Mouse (Mus musculus) retina, postnatal 7 days (tissue): ENCODE measurements around the gene Sgcd.
"Not testable (repeated sequence)": the region's sequence is repeated elsewhere in the genome, so short reads cannot be mapped to it uniquely, and the experiment has no call there.

Experiments used
- DNase-seq: peaks from one replicate; pipeline ENCODE4 v3.0.0-alpha.2; 2012; ENCODE audit warnings: low read depth, low spot score

Sgcd gene

DNA sequence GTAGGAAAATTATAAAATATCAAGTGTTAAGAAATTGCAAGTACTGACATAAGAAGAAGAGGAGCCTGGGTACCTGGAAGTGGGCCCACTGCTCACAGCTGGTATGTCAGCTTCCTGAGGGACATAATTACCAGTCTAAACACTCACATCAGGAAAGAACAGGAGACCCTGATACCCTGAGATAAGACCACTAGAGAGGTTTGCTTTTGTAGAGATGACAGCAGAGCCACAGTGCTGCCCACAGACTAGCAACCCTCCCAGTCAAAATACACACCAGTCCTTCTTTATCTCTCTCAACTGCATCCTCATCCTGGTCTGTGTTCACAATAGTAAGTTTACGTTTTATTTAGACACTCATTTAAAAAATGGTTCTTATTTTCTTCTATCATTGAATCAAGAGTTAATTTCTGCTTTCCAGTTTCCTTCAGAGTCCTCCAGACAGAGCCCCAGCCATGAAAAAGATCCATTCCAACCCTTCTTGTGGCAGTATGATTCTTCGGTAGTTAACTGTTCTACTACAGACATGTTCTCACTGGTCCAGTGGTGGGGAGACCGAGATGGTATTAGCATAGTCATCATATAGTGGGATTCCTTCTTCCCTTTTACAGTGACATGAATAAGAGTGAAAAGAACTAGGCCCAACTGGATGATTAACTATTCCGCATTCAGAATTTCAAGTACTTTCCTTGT lies 211.4 kb downstream of the Sgcd start:
- DNase-seq, result no peak

DNA sequence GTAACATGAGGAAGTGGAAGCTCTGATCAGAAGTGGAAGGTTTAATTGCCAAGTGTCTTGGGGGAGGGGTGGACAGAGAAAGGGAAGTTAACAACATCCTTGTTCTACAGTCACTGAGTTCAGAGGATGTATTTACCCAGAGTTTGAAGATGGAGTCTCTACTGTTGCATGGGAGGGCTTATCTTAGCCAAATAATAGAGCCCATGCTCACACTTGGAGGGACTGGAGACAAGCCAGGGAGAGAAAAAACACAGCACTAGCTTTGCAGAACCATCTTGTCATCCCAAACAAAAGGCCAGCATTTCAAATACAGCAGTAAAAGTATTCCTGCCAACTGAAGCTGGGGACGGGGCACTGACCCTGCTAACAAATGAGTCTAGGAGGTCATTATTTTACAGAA lies 212.8 kb downstream of the Sgcd start:
- DNase-seq, result no peak

DNA sequence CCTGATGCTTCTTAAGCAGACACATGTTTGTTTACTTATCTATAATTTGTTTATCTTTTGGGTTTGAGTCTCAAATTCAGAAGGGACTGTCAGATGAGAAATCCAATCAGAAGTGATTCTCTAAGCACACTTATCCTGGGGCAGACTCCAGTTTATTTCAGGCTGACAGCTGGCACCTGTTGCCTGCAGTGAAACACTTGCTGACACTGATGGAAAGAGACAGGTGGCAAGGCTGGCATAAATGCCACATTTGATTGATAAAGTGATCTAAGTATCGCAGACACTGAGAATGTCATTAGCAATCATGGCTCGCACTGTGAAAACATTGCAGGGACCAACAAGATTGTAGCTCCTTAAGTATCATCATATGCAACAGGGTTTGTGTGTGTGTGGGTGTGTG lies 222.9 kb downstream of the Sgcd start:
- DNase-seq, result peak; percentile 3

DNA sequence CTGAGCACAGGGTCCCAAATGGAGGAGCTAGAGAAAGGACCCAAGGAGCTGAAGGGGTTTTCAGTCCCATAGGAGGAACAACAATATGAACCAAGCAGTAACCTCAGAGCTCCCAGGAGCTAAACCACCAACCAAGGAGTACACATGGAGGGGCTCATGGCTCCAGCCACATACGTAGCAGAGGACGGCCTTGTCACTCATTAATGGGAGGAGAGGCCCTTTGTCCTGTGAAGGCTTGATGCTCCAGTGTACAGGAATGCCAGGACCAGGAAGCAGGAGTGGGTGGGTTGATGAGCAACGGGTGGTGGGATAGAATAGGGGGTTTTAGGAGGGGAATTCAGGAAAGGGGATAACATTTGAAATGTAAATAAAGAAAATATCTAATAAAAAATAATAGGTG lies 225.2 kb downstream of the Sgcd start:
- not testable (repeated sequence) for DNase-seq

DNA sequence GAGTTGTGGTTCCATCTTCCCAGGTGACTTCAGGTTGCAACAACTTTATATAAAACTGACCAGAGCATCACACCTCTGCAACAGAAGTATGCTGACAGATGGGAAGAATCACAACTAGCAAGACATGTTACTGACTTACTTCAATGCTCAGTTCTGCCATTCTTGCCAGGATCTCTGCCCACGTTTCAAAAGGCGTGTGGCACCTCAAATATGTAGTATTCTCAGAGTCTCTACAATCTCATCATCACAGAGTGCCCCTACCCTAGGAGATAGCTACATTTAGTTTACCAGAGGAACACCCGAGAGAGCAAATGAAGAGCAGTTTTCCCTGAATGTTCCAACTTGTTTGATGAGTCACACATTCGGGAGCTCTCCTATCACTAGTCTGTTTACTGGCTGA lies 229.8 kb downstream of the Sgcd start:
- no peak for DNase-seq

DNA sequence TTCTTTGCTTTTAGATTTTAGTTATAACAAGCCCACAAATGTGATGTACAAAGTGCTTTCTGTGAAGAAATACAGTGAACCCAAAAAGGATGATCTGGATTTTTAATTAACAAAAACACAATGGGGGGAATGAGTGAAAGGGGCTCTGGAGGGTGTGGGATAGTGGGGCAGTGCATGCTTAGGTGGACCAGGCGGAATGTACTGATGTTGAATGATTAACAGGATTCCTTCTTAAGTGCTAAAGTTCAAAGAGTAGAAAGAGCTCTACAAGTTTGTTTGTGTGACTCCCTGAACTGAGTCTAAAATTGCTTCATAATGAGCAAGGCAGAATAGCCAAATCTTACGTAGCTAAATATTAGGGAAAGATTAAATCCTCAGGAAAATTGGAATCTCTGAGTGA lies 246.0 kb downstream of the Sgcd start:
- no peak for DNase-seq

DNA sequence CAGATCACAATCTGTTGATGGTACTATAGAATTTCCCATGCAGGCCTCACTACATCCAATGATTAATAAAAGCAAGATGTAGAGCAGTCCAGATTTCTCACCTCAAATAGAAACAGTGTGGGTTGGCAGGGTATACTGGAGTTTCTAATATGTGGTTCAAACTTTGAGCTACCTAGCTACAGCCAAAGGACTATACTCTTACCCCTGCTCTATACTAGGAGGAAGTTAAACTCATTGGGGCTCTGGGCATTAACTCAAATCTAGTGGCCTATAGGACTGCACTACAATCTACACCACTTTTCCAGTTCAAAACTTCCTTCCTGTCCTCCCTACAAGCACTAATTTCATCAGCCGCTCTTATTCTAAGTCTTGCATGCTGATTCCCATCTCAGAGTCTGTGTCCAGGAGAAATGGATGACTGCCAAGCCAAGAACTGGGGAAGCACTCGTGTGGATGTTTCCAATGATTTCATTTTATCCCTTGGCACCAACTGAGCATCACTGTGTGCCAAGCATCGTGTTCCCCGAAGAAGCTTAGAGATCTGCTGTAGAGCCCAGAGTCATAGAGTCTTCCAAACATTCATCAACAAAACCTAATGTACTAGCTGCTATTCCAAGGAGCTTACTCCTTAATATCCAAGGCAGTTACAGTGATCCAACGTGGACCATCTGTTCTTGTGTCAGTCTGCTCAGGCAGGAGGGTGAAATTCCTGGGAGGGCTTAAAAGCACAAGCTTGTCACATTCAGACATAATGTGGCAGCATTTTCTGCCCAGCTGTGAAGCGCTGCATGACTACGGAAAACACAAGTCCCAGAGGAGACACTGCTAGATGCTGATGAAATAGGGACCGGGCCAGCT lies 283.6 kb downstream of the Sgcd start:
- DNase-seq, result no peak

DNA sequence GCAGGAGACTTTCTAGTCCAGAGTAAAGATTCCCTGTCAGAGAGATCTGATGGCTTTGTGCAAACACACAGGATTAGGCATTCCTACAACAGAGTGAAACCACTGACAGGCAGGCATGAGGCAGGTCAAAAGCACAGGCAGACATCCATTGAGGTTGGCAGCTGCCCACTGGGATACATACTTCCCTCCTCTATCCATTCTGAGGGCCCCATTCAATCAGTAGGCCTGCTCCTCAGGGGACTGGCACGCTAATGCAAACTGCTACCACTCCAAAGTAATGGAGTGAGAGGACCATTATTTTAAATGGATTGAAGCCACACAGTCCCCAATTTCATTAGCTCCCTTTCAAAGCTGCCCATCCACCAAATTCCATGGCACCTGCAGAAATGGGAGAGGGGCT lies 293.2 kb downstream of the Sgcd start:
- DNase-seq, result no peak

DNA sequence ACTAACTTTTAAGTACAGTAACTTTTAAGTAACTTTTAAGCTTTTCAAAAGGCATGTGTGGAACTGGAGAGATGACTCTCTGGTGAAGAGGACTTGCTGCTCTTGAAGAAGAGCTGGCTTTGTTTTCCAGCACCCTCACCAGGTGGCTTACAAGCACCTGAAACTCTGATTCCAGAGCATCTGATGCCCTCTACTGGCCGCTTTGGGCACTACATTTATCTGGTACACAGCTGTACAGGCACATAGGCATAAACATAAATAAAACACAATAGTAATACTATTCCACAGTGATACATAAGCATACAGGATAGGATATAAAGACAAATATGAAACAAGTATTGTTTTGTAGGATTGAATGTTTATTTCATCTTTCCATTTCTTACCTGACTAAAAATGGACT lies 330.6 kb downstream of the Sgcd start:
- peak; percentile 5 for DNase-seq

DNA sequence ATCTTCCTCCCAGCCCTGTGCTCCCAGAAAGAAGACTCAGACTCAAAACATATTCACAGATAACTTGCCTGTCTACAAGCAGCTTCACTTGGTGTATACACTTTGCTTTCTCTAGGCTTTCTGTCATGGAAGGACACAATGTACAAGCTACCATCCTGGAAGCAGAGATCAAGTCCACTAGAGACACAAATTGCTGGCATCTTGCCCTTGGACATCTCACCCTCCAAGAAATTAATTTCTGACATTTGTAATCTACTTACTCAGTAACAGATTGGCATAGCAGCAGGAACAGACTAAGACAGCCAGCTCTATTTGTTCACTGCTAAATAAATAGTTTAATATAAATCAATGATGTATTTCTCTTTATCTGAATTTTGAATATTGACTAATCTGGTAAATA lies 342.9 kb downstream of the Sgcd start:
- DNase-seq, result no peak

DNA sequence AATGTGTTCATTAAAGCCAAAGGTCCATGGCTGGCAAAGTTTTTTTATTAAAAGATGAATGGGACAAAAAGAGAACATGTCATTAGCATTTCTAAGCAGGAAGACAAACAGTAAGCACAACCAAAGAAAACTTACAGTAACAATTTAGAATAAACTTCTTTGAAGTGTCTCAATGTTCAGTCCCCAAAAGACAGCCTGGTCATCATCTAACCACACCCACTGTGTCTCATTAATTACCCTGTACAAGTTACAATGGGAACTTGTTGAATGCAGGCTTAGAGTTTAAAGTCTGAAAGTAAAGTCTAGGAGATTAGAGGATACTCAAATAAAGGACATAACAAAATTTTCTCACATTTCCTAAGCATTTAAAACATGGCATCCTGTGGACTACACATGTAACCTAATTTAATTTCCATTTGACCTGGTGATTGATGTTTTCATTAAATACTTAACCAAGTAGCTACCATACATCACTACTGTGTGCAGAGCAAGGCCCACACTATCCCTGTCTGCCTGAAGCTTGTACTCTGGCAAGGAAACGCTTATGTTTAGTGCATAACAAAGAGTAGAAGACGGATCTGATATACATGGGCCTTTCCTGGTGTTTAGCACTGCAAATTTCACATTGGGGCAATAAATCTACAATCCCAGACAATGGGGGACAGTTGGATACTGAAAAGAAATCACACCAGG lies 347.1 kb downstream of the Sgcd start:
- no peak for DNase-seq

DNA sequence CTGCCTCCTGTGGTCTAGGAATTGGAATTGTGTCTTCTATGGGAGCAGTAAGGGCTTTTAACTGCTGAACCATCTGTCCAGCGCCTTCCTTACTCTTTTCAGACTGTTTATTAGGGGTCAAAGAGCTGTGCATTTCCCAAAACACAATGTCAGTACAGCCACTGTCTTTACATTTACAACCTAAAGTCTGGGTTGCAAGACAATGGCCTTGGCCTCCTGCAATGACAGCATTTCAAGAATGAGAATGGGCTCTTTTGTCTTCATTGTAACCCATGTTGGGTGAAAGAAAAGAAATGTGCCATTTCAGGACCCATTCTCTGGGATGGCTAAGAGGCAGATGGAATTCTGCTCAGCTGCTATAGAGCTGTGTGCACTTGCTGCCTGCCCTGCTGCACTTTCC lies 348.2 kb downstream of the Sgcd start:
- no peak for DNase-seq

DNA sequence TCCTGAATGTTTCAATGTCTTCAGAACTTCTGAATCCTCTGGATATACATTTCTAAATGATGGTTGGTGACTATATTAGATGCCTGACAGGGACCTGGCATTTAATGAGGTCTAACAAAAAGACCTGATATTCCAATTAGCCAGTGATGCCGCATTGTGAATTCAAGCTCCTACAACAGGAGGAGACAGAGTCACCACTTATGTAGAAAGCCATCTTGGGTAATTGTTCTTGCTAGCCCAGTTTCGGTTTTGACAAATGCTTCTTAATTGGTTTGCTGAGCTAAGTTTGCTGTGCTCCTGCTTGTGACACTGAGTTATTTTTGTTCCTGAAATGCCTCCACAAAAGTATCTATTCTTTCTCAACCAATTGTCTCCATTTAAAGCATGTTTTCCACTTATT lies 358.6 kb downstream of the Sgcd start:
- DNase-seq, result no peak

DNA sequence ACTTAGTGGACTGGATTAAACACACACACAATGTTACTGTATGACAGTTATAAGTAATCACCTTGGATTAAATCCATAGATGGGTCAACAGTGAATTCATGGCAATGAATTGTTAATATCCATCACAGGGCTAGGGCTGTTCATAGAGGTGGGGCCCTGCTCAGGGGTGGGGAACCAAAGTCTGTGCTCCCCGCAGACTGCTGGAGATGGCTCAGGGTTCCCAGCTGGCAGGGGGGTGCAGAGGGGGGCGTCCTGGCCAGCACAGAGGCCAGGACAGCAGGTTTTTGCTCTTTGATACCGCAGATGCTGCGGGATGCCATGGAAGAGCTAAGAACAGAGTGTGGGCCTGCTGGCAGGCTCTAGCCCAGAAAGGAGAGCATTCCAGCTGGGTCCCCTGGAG lies 378.9 kb downstream of the Sgcd start:
- DNase-seq, result no peak

DNA sequence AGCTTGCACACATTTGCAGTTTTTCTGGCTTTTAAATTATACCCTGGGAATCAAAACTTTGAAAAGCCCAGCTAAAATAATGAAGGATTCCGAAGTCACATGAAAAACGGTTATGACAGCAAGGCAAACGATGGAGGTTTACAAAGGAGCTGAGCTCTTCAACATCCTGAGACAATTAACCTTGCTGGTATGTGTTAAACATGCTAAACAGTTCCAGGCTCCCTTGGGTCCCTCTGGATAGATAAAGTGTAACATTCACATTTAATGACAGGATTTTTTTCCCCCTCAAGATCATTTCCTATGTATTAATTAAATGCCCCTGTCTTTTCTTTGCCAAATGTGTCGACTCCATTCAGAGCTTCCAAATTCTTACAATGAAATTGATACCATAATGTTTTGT lies 414.1 kb downstream of the Sgcd start:
- DNase-seq, result no peak

DNA sequence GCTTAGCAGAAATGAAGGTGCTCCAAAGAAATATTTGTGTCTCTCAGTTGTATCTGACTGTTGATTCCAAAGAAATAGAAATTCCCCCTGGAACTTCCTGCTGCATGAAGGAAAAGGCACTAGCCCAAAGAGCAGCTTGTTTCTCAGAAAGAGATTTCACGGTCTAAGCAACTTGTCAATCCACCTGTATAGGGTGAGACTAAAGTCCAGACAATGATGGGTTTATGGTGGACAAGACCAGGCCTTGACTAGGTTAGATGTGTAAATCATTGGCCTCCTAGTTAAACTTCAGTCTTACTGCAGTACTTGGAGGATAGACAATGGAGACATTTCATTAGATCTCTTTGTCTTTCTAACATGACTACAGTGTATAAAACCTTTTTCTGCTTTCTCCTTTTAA lies 420.3 kb downstream of the Sgcd start:
- no peak for DNase-seq

DNA sequence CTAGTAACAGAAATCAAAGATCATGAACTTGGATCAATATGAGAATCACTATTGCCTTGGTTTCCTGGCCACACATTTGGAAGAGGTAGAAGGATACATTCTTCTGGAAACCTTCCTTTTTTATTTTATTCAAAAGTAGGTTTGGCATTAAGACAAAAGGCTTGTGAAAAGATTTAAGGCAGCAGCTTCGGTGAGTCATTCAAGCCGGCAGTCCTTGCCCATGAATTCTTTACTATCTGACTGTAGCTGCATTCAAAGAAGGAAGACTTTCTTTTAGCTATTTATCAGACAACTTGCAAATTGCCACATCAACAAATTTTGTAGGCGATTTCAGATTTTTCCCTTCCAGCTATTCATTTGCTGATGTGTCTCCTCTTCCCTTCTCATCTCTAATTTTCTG lies 422.6 kb downstream of the Sgcd start:
- no peak for DNase-seq

DNA sequence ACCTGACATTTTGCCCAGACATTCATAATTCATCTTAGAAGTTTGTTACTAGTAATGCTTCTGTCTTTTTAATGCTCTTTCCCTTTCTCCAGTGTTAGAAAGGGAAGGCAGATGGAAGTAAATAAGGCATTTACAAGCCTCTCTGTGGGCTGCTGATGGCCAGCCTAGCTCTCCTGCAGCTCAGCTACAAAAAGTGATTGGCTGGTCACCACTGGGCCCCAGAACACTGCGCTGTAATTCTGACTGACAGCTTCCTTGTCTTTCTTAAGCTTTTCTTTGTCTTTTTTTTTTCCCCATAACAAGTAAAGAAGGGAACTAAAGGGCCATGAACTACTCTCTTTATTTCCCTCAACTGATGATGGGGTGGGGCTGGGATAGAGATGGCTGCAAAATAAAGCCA lies 463.9 kb downstream of the Sgcd start:
- DNase-seq, result no peak

DNA sequence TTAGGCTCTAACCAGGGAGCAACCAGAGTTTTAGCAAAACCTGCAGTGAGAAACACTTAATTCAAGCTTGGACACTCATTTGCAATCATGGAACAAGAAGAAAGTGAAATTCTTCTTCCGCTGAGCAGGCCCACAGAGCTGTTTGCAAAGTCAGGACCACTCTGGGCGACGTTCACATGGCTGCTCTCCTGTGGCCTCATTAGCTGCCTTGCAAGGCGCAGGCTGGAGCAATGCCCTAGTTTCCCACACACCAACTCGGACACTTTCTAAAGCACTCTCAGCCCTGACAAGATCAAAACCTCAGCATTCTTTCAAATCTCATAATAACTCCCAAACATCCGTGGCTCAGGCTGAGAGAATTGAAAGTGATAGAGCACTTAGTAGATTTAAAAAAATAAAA lies 480.7 kb downstream of the Sgcd start:
- DNase-seq, result no peak

DNA sequence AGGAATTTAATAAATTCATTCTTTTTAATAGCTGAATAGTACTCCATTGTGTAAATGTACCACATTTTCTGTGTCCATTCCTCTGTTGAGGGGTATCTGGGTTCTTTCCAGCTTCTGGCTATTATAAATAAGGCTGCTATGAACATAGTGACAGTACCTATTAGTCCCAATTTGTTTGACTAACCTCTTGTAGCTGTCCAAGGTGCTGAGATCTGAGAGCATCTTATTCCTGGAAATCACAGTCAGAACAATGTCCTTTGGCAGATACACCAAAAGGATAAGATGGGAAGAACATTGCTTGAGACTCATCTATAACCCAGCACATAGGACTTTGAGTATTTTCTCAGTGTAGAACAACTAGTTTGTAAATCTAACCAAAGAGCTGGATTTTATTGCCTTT lies 485.5 kb downstream of the Sgcd start:
- not testable (repeated sequence) for DNase-seq

DNA sequence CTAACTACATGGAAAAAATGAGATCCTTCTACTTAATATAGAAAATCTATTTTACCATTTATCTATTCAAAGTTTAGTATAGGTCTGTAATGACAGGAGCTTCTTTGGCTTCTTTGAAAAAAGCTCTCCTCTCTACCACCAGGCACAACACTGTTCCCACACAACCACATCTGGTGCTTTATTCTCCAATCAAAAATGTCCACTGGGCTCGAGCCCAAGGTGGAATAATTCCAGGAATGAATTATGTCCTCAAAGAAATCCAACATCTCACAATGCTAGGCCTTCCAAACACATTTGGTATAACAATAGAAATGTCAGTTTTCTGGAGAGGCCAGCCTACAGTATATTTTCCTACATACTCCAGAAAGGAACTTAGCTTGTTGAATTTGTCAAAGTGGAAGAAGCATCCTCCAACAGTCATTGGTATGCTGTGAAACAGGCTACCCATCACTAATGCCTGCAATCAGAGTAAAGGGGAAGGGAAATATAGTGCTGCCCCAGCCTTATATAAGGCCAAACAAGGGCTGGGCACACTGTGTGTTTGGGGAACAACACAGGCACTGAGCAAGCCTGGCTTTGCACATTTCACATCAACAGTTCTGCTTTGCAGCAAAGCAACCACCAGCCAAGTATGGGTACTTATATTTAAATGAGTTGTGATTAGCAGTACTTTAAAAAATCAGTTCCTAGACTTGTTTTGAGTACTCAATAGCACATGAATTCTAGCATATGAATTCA lies 515.1 kb downstream of the Sgcd start:
- no peak for DNase-seq

DNA sequence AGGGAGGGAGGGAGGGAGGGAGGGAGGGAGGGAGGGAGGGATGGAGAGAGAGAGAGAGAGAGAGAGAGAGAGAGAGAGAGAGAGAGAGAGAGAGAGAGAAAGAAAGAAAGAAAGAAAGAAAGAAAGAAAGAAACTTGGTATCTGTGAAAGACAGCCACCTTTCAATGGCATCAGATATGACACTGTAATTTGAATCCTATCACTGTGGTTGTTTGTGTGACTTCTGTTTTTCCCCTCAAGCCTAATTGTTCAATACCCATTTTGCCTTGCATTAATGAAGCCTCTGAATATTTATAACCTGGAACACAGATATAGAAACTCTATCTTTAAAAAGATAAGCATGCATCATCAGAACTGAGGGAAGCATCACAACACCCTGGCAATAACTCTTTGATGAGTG lies 528.1 kb downstream of the Sgcd start:
- DNase-seq, result not testable (repeated sequence)
